Mouse (Mus musculus) ES-E14 (cell line): Measurements from ENCODE around the gene Sptssa.

ENCODE experiments used
- HCFC1 ChIP-seq: IDR thresholded peaks from 2 replicates; pipeline ENCODE4 v1.6.1; 2012; ENCODE audit warnings: low read length, inconsistent platforms, borderline replicate concordance; ENCODE audit not compliant: insufficient read depth
- MAFK ChIP-seq: IDR thresholded peaks from 2 replicates; pipeline ENCODE4 v1.6.1; 2014; ENCODE audit warnings: mild to moderate bottlenecking, low read depth, low read length, inconsistent platforms; ENCODE audit not compliant: insufficient read depth

- TF ChIP-seq MAFK (no peak), HCFC1 (no peak)
Observed at GRCm38 (mm10) chr12:54668141-54668540, 11.8 kb upstream of the Sptssa start.
